Mouse (Mus musculus) hindlimb bud, embryonic 11.5 days (tissue): Measurements from ENCODE around the gene Eepd1.

Source experiments
- DNase-seq: peaks from one replicate; pipeline ENCODE4 v3.0.0-alpha.2; 2012; ENCODE audit warnings: low read depth, low spot score; ENCODE audit errors: extremely low spot score

The Eepd1 gene

DNA sequence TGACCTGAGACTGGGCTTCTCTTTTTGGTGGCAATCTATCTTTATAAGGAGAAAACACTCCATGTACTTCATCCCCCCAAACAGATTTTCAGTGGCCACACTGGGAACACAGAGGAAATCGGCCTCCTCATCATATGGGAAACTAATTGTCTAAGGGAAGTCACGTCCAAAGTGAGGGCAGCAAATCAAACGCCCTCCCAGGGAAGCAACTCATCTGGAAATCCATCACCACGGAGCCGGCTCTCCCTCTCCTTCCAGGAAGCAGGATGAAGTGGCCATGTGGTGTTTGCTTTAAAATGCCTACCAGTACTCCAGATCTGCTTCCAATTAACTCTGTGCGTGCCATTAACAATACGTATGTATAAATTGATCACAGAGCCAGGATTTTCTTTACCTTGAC, 92.4 kb downstream of the Eepd1 start:
- peak; percentile 57 for DNase-seq

DNA sequence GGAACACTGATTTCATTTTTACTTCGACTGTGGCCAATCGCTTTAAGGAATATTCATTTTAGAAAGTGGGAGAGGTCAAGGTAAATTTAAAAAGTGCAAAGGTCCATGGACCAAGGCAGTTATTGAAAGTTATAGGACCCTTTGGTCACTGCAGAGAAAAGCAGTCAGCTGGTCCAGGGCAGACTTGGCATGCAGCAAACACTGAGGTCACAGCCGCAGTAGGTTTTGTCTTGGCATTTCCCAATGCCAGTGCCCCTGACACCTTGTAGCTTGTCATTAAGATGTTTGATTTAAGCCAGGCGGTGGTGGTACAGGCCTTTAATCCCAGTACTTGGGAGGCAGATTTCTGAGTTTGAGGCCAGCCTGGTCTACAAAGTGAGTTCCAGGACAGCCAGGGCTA, 92.8 kb downstream of the Eepd1 start:
- DNase-seq, result no peak

DNA sequence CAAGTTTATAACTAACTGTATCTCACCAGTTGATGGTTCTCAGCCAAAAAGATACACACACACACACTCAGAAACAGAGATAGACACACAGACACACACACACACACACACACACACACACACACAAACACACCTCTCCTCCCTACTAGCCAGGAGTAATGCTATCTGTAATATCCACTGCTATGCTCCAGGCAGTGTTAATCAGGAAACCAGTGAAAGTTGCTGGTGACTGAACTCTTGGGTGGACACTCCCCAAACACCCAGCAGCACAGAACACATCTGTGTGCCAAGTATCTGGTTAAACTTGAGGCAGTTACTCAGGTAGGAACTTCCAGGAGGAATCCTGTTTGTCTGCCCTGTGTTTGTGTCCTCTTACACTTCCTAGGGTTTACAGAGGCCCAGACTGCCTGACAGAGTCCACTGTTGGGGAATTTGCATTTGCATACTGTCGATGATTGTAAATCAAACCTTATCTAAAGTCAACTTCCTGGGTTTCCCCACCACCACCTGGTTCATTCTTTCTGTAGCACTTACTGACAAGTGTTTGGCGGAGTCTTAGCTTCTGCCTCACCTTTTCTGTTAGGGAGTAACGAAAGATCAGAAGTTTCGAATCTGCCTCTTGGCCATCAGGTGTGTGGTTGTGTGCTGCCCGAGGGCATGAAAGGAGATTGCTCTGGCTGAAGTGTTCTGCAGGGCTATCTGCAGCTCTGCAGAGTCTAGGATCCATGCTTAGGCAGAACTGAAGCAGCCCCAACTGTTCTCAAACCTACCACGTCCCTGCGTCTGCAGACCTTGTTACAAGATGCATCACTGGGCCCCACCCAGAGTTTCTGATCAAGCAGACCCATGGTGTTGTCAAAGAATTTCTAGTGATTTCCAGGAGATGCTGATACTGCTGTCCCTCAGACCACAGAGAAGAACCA, 97.6 kb downstream of the Eepd1 start:
- DNase-seq, result no peak

DNA sequence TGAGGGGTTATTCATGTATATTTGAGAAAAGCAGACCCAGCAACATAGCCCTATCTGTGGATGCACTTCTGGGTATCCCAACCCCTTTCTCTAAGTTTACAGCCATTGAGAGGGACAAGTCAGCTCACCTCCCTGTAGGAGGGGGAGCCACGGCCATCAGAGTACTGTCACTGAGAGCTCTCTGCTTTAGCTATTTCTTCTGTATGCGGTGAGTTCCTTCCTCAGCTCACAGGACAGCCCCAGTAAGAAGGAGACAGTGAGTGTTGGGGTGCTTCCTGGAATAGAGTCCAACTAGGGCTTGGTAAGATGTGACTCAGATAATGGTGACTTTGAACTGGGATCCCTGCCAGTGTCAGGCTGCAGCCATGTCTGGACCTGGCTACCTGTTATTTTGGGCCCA, 102.3 kb downstream of the Eepd1 start:
- DNase-seq, result no peak

DNA sequence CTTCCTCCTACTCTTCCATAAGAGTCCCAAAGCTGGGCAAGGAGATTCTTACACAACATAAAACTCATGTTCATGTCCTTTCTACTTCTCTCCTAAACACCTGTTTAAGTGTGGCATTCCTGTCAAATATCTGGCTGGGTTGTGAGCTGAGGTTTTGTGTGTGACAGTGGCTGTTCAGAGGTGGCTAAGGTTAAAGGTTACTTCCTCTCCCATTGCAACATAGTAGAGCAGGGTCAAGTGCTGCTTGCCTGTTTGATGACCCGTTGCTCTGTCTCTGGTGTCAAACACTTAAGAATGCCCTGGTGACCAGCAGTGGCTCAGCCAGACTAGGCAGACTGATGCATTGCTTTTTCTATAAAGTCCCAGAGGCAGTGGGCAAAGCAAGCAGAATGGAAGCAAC, 104.3 kb downstream of the Eepd1 start:
- DNase-seq, result no peak

DNA sequence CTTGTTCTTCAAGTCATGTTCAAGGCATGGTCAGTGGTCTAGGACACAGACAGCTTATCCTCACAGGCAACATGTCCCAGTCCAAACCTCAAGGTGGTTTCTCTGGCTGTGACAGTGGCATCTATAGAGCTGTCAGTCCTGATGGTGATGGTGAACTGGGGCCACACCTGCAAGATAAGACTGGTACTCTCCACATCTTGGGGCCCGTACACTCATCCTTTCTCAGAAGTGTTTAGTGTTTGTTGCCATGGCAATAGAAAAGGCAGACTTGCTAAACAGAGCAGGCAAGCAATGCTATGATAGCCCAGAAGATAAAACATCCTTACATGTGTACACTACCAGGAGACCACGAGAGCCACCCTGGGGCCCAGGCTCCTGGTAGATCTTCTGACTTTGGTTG, 107.2 kb downstream of the Eepd1 start:
- no peak for DNase-seq

DNA sequence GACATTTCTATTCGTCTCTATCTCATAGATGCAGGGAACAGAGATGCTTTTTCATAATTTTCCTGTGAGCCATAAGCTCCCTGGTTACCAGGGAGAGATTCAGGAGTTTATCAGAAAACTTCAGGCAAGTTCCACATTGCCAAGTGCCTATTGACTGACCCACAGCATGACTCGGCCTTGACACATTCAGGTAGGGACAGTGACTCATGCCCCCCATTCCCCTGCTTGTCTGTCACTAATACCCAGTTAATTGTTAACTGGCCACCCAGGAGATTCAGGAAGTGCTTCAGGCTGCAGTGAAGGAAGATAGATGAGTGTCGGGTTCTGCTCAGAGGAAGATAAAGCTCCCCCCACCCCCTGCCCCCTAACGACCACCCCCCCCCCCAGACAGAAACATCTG, 109.4 kb downstream of the Eepd1 start:
- no peak for DNase-seq

DNA sequence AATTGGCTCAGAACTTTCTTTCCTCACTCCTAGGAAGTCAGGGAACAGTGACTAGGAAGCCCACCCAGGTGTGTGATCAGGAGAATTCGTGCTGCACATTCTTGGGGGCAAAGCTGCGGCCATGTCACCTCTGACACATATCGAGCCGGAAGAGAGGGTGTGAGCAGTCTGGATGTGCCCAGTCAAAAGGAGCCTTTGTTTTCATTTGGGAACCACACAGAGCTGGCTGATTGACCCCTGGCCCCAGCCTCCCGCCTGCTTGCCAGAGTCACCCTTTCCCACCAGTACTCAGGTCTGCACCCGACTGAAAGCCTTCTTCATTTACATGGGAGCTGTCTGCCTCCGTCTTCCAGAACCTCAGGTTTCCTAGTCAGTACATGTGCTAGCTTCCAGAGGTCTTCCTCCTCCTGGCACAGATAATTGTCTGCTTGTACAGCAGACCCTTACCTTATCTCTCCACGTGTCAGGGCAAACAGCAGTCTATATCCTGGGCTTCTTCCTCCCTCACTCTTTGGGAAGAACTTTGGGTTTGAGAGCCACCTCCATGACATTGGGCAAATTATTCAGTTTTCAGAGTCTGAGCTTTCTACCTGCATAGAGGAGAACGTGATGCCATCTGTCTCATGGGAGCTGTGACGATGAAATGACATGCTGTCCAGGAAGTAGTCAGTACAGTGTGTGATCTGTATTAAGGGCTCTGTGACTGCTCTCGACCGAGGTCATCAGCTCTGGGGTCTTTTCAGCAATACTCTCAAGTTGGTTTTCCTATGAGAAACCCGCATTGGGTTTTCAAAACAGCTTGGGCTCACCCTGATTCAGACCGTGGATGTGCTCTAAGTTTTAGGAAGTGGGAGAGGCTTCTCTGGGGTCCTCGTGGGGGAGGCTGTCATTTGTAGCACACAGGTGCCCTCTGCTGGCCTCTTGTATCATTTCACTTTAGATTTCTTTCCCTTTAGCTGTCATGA, 110.3 kb downstream of the Eepd1 start:
- peak; percentile 35 for DNase-seq

DNA sequence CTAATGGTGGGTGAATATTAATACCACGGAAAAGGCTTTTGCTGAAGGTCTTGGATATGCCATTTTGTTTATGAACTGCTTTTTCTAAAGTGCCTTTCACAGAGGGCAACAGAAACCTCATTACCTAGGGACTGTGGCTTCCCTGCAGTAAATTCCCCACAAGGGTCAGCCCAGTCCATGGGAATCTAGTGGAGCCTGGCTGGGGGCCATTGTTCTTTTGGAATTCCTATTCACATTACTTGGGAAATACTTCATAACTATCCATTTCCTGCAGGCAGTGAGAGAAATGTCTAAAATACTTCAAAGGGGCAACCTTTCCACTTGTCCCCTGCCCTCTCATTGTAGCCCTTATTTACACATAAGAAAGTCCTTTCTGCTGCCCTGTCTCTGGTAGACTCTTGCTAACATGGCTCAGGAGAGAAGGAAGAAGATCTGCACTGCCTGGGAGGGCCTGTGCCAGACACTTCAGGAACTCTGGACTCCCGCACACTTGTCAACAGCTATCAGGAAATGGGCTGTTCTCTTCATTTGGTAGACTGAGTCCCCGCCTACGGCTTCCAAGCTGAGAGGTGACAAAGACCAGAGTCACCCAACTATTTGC, 111.1 kb downstream of the Eepd1 start:
- no peak for DNase-seq

DNA sequence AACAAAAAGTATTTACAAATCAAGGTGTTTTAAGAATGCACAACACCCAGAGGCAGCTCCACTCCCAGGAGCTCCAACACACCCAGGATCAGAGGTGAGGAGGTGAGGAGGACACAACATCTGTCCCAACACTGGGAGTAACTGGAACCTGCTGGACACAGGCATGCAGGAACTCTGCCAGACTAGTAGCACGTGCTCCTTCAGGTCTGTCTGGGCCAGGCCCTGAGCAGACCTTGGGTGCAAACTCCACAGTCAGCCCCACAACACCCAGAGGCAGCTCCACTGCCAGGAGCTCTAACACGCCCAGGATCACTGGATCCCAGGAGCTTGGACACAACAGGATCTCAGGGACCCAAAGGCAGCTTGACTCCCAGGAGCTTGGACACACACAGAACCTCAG, 143.4 kb downstream of the Eepd1 start:
- no peak for DNase-seq

DNA sequence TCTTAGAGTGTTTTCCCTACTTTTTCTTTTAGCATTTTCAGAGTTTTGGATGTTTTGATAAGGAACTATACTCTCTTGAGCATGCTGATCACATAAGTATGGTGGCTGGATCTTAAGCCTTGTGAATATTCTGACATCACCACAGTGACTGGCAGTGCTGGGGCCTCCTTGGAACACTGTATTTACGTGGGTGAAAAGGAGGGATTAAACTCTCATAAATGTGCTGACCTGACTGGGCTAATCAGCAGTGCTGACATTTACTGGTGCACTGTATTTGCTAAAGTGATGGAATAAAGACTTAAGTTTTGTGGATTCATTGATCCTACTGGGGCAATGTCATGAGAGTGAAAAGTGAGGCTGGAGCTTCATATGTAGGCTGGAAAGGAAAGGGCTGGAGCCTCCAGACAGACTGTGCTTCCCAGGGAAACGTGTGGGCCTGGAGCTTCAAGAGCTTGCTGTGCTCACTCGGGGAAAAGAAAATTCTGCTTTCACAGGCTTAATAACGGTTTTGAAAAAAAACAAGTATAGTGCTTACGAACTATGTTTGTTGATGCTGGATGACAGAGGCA, 148.3 kb downstream of the Eepd1 start:
- no peak for DNase-seq
